Mouse (Mus musculus): ENCODE results near the gene Zmynd19.

- no peak for TF ChIP-seq EP300 (optimal IDR thresholded peaks at IDR 0.05)
- no peak for TF ChIP-seq CTCF (IDR thresholded peaks at IDR 0.05; ENCODE audit: low read depth)
Measured at GRCm38 (mm10) chr2:24919839-24920175, 29.8 kb upstream of the Zmynd19 start.

Measured in stomach, postnatal 0 days (tissue).